Mouse (Mus musculus): ENCODE measurements around the gene Sycp2. TPM values are rescaled to one million over a fixed set of nuclear protein-coding genes. Genes with fewer than 3 reads are reported as not detected.

Sycp2 gene
- polyA plus RNA-seq, 1 experiment: not detected

DNA sequence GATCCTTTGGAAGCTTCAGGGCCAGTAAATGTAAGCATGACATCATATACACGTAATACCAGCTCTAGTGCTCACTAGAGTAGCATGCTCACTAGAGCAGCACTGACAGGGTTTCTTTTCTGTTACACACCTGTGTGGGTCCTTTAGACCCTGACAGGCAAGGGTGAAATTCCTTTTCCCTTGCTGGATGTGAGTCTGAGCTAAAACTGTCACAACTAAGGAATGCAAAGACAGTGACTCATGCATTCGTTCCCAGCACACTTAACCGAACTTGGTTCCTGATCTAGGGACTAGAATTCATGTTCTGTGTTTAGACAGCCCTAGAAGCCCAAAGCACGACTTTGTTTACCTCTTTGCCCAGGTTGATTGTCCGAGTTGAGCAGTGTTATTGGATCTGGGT is 15.7 kb upstream of the Sycp2 start:
- H3K79me2 ChIP-seq (ENCODE audit: control insufficient read depth, insufficient read depth): no peaks in the 10 kb centered on the region
- TF ChIP-seq E2F4 (IDR thresholded peaks at IDR 0.05; ENCODE audit: insufficient read depth): no peak
- TF ChIP-seq REST (IDR thresholded peaks at IDR 0.05; ENCODE audit: insufficient read depth, insufficient read length): no peak
- no peak for TF ChIP-seq USF1 (IDR thresholded peaks at IDR 0.05; ENCODE audit: low read depth)
- no peak for TF ChIP-seq MYOD1 (IDR thresholded peaks at IDR 0.05; ENCODE audit: control insufficient read depth in 1 of 3, insufficient read length in 2 of 3, low read depth in 2 of 3)
- no peak for TF ChIP-seq TCF3 (IDR thresholded peaks at IDR 0.05; ENCODE audit: insufficient read length, low read depth)
- no peak for TF ChIP-seq MAX (IDR thresholded peaks at IDR 0.05; ENCODE audit: low read depth)
- TF ChIP-seq TCF12 (IDR thresholded peaks at IDR 0.05; ENCODE audit: insufficient read depth, poor library complexity, severe bottlenecking): no peak
- TF ChIP-seq SRF (IDR thresholded peaks at IDR 0.05; ENCODE audit: control insufficient read depth, insufficient read length, low read depth): no peak
- TF ChIP-seq CEBPB (IDR thresholded peaks at IDR 0.05; ENCODE audit: insufficient read depth, poor library complexity, severe bottlenecking): no peak
- no peak for TF ChIP-seq POLR2A (IDR thresholded peaks at IDR 0.05; ENCODE audit: insufficient read length, low read depth)
- TF ChIP-seq MYOG (IDR thresholded peaks at IDR 0.05; ENCODE audit: control insufficient read depth in 1 of 3, insufficient read depth in 1 of 3, insufficient read length in 2 of 3, low read depth in 2 of 3): no peak
- no peak for TF ChIP-seq POLR2AphosphoS2 (IDR thresholded peaks at IDR 0.05; ENCODE audit: insufficient read length, low read depth)
- H3K36me3 ChIP-seq (ENCODE audit: control insufficient read depth, insufficient read depth): no peaks in the 10 kb centered on the region
- H3K4me2 ChIP-seq (ENCODE audit: low read depth): no peak overlapping the region
- H3K4me3 ChIP-seq: no peak overlapping the region
- no peak overlapping the region for H3ac ChIP-seq (ENCODE audit: control insufficient read depth, insufficient read length)
- no peaks in the 10 kb centered on the region for H3K27me3 ChIP-seq (ENCODE audit: control insufficient read depth, insufficient read depth, insufficient read length)

- no peaks in the 10 kb centered on the region for H3K36me3 ChIP-seq (ENCODE audit: control insufficient read depth, insufficient read depth)
- H3K27me3 ChIP-seq (ENCODE audit: control insufficient read depth, insufficient read depth, insufficient read length): no peaks in the 10 kb centered on the region
- no peak overlapping the region for H3K4me2 ChIP-seq (ENCODE audit: low read depth)
- no peak overlapping the region for H3ac ChIP-seq (ENCODE audit: control insufficient read depth, insufficient read length)
- TF ChIP-seq MYOD1 (IDR thresholded peaks at IDR 0.05; ENCODE audit: control insufficient read depth in 1 of 3, insufficient read length in 2 of 3, low read depth in 2 of 3) (no peak), POLR2AphosphoS2 (IDR thresholded peaks at IDR 0.05; ENCODE audit: insufficient read length, low read depth) (no peak), MYOG (IDR thresholded peaks at IDR 0.05; ENCODE audit: control insufficient read depth in 1 of 3, insufficient read depth in 1 of 3, insufficient read length in 2 of 3, low read depth in 2 of 3) (no peak), MAX (IDR thresholded peaks at IDR 0.05; ENCODE audit: low read depth) (no peak), SRF (IDR thresholded peaks at IDR 0.05; ENCODE audit: control insufficient read depth, insufficient read length, low read depth) (no peak), E2F4 (IDR thresholded peaks at IDR 0.05; ENCODE audit: insufficient read depth) (no peak), TCF3 (IDR thresholded peaks at IDR 0.05; ENCODE audit: insufficient read length, low read depth) (no peak), REST (IDR thresholded peaks at IDR 0.05; ENCODE audit: insufficient read depth, insufficient read length) (no peak), POLR2A (IDR thresholded peaks at IDR 0.05; ENCODE audit: insufficient read length, low read depth) (no peak), CEBPB (IDR thresholded peaks at IDR 0.05; ENCODE audit: insufficient read depth, poor library complexity, severe bottlenecking) (no peak), TCF12 (IDR thresholded peaks at IDR 0.05; ENCODE audit: insufficient read depth, poor library complexity, severe bottlenecking) (no peak), USF1 (IDR thresholded peaks at IDR 0.05; ENCODE audit: low read depth) (no peak)
- no peaks in the 10 kb centered on the region for H3K79me2 ChIP-seq (ENCODE audit: control insufficient read depth, insufficient read depth)
- no peak overlapping the region for H3K4me3 ChIP-seq
These were observed 14.7 kb upstream of the Sycp2 start for GRCm38 (mm10) chr2:178422186-178422585.

GRCm38 (mm10) chr2:178421603-178422002 is 14.1 kb upstream of the Sycp2 start:
- TF ChIP-seq MYOD1 (IDR thresholded peaks at IDR 0.05; ENCODE audit: control insufficient read depth in 1 of 3, insufficient read length in 2 of 3, low read depth in 2 of 3) (no peak), E2F4 (IDR thresholded peaks at IDR 0.05; ENCODE audit: insufficient read depth) (no peak), CEBPB (IDR thresholded peaks at IDR 0.05; ENCODE audit: insufficient read depth, poor library complexity, severe bottlenecking) (no peak), POLR2A (IDR thresholded peaks at IDR 0.05; ENCODE audit: insufficient read length, low read depth) (no peak), REST (IDR thresholded peaks at IDR 0.05; ENCODE audit: insufficient read depth, insufficient read length) (no peak), TCF12 (IDR thresholded peaks at IDR 0.05; ENCODE audit: insufficient read depth, poor library complexity, severe bottlenecking) (no peak), POLR2AphosphoS2 (IDR thresholded peaks at IDR 0.05; ENCODE audit: insufficient read length, low read depth) (no peak), USF1 (IDR thresholded peaks at IDR 0.05; ENCODE audit: low read depth) (no peak), SRF (IDR thresholded peaks at IDR 0.05; ENCODE audit: control insufficient read depth, insufficient read length, low read depth) (no peak), MAX (IDR thresholded peaks at IDR 0.05; ENCODE audit: low read depth) (no peak), MYOG (IDR thresholded peaks at IDR 0.05; ENCODE audit: control insufficient read depth in 1 of 3, insufficient read depth in 1 of 3, insufficient read length in 2 of 3, low read depth in 2 of 3) (no peak)
- H3K4me3 ChIP-seq: no peak overlapping the region
- H3ac ChIP-seq (ENCODE audit: control insufficient read depth, insufficient read length): no peak overlapping the region
- H3K27me3 ChIP-seq (ENCODE audit: control insufficient read depth, insufficient read depth, insufficient read length): no peaks in the 10 kb centered on the region
- no peaks in the 10 kb centered on the region for H3K79me2 ChIP-seq (ENCODE audit: control insufficient read depth, insufficient read depth)
- no peak overlapping the region for H3K4me2 ChIP-seq (ENCODE audit: low read depth)
- H3K36me3 ChIP-seq (ENCODE audit: control insufficient read depth, insufficient read depth): no peaks in the 10 kb centered on the region

DNA sequence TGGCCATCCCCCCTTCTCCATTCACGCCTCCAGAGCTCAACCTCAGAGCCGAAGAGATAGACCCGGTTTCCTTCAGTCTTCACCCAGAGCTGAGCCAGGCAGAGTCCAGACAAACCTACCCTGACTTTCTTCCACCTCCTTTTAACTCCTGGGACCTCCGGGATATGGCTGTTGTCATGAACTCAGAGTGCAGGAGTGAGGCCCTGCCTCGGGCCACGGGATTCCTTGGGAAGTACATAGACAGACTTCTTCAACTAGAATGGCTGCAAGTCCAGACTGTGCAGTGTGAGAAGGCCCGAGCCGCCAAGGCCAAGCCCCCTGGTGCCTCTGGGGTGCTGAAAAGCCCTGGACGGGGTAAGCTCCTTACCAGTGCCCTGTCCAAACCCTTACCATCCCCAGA is 13.1 kb upstream of the Sycp2 start:
- H3K79me2 ChIP-seq (ENCODE audit: control insufficient read depth, insufficient read depth): no peaks in the 10 kb centered on the region
- no peak overlapping the region for H3ac ChIP-seq (ENCODE audit: control insufficient read depth, insufficient read length)
- no peak for TF ChIP-seq POLR2AphosphoS2 (IDR thresholded peaks at IDR 0.05; ENCODE audit: insufficient read length, low read depth)
- TF ChIP-seq CEBPB (IDR thresholded peaks at IDR 0.05; ENCODE audit: insufficient read depth, poor library complexity, severe bottlenecking): no peak
- no peak for TF ChIP-seq MYOG (IDR thresholded peaks at IDR 0.05; ENCODE audit: control insufficient read depth in 1 of 3, insufficient read depth in 1 of 3, insufficient read length in 2 of 3, low read depth in 2 of 3)
- no peak for TF ChIP-seq USF1 (IDR thresholded peaks at IDR 0.05; ENCODE audit: low read depth)
- no peak for TF ChIP-seq E2F4 (IDR thresholded peaks at IDR 0.05; ENCODE audit: insufficient read depth)
- no peak for TF ChIP-seq TCF3 (IDR thresholded peaks at IDR 0.05; ENCODE audit: insufficient read length, low read depth)
- no peak for TF ChIP-seq MYOD1 (IDR thresholded peaks at IDR 0.05; ENCODE audit: control insufficient read depth in 1 of 3, insufficient read length in 2 of 3, low read depth in 2 of 3)
- no peak for TF ChIP-seq MAX (IDR thresholded peaks at IDR 0.05; ENCODE audit: low read depth)
- no peak for TF ChIP-seq TCF12 (IDR thresholded peaks at IDR 0.05; ENCODE audit: insufficient read depth, poor library complexity, severe bottlenecking)
- TF ChIP-seq SRF (IDR thresholded peaks at IDR 0.05; ENCODE audit: control insufficient read depth, insufficient read length, low read depth): no peak
- TF ChIP-seq REST (IDR thresholded peaks at IDR 0.05; ENCODE audit: insufficient read depth, insufficient read length): no peak
- no peak overlapping the region for H3K4me2 ChIP-seq (ENCODE audit: low read depth)
- no peak overlapping the region for H3K4me3 ChIP-seq
- no peaks in the 10 kb centered on the region for H3K27me3 ChIP-seq (ENCODE audit: control insufficient read depth, insufficient read depth, insufficient read length)
- H3K36me3 ChIP-seq (ENCODE audit: control insufficient read depth, insufficient read depth): no peaks in the 10 kb centered on the region
